Mouse (Mus musculus): Measurements from ENCODE around the gene Prdx2. TPM values are rescaled to one million over a fixed set of nuclear protein-coding genes. Genes with fewer than 3 reads are reported as not detected.

Gene Prdx2
- polyA plus RNA-seq (2012; ENCODE audit: insufficient read depth, low replicate concordance) = 68.6 and 73.1 TPM in 2 replicates

GRCm38 (mm10) chr8:84969241-84970134 is at the start of gene Prdx2, which contains the start of the genes Gm49661 and Rnaseh2a:
Gene Prdx2 (plus strand): TSS chr8:84969587.
Gene Gm49661 (minus strand): TSS chr8:84969433.
Gene Rnaseh2a (minus strand): TSS chr8:84969767.
- Histone ChIP-seq H3K27me3 (replicated peaks) (no peaks in the 10 kb centered on the region), H3K4me1 (peaks cover 90% of the 10 kb centered on the region), H3K36me3 (replicated peaks; ENCODE audit: low read length) (peaks cover 37% of the 10 kb centered on the region), H3K4me3 (replicated peaks) (peak within 1 kb of the TSS; percentile 93), H3K9me3 (no peaks in the 10 kb centered on the region)
- TF ChIP-seq FLI1 (IDR thresholded peaks at IDR 0.05; ENCODE audit: low read length) = no peak
- TF ChIP-seq GATA1 (IDR thresholded peaks at IDR 0.05; ENCODE audit: borderline replicate concordance, low read length) = no peak

GRCm38 (mm10) chr8:84921596-84921995 is 47.8 kb upstream of the Prdx2 start:
- Histone ChIP-seq H3K4me3 (replicated peaks) (no peak overlapping the region), H3K27me3 (replicated peaks) (peaks cover 38% of the 10 kb centered on the region), H3K36me3 (replicated peaks; ENCODE audit: low read length) (no peaks in the 10 kb centered on the region), H3K9me3 (no peaks in the 10 kb centered on the region), H3K4me1 (peaks cover 12% of the 10 kb centered on the region)
- TF ChIP-seq FLI1 (IDR thresholded peaks at IDR 0.05; ENCODE audit: low read length) (no peak), GATA1 (IDR thresholded peaks at IDR 0.05; ENCODE audit: borderline replicate concordance, low read length) (no peak)

- no peaks in the 10 kb centered on the region for H3K9me3 ChIP-seq
- TF ChIP-seq GATA1 (IDR thresholded peaks at IDR 0.05; ENCODE audit: borderline replicate concordance, low read length) = no peak
- TF ChIP-seq FLI1 (IDR thresholded peaks at IDR 0.05; ENCODE audit: low read length) = no peak
- no peaks in the 10 kb centered on the region for H3K36me3 ChIP-seq (replicated peaks; ENCODE audit: low read length)
- peaks cover 32% of the 10 kb centered on the region for H3K4me1 ChIP-seq
- no peak overlapping the region for H3K4me3 ChIP-seq (replicated peaks)
- H3K27me3 ChIP-seq (replicated peaks) = peaks cover 50% of the 10 kb centered on the region
Observed at GRCm38 (mm10) chr8:84925557-84925956, 43.8 kb upstream of the Prdx2 start.

- Histone ChIP-seq H3K9me3 (no peaks in the 10 kb centered on the region), H3K36me3 (replicated peaks; ENCODE audit: low read length) (no peaks in the 10 kb centered on the region), H3K4me1 (peaks cover 21% of the 10 kb centered on the region), H3K4me3 (replicated peaks) (no peak overlapping the region), H3K27me3 (replicated peaks) (peaks cover 63% of the 10 kb centered on the region)
- no peak for TF ChIP-seq GATA1 (IDR thresholded peaks at IDR 0.05; ENCODE audit: borderline replicate concordance, low read length)
- TF ChIP-seq FLI1 (IDR thresholded peaks at IDR 0.05; ENCODE audit: low read length) = no peak
Observed at GRCm38 (mm10) chr8:84927513-84927912, 41.9 kb upstream of the Prdx2 start.

GRCm38 (mm10) chr8:84928456-84929306 is 40.7 kb upstream of the Prdx2 start:
- TF ChIP-seq FLI1 (IDR thresholded peaks at IDR 0.05; ENCODE audit: low read length) = no peak
- TF ChIP-seq GATA1 (IDR thresholded peaks at IDR 0.05; ENCODE audit: borderline replicate concordance, low read length) = no peak
- Histone ChIP-seq H3K4me3 (replicated peaks) (peak overlapping the region; percentile 57), H3K27me3 (replicated peaks) (peaks cover 69% of the 10 kb centered on the region), H3K4me1 (peaks cover 21% of the 10 kb centered on the region), H3K9me3 (no peaks in the 10 kb centered on the region), H3K36me3 (replicated peaks; ENCODE audit: low read length) (no peaks in the 10 kb centered on the region)

GRCm38 (mm10) chr8:84930582-84930981 is 38.8 kb upstream of the Prdx2 start:
- Histone ChIP-seq H3K4me3 (replicated peaks) (no peak overlapping the region), H3K36me3 (replicated peaks; ENCODE audit: low read length) (no peaks in the 10 kb centered on the region), H3K4me1 (peaks cover 40% of the 10 kb centered on the region), H3K27me3 (replicated peaks) (peaks cover 75% of the 10 kb centered on the region), H3K9me3 (no peaks in the 10 kb centered on the region)
- TF ChIP-seq GATA1 (IDR thresholded peaks at IDR 0.05; ENCODE audit: borderline replicate concordance, low read length) (no peak), FLI1 (IDR thresholded peaks at IDR 0.05; ENCODE audit: low read length) (no peak)

- Histone ChIP-seq H3K9me3 (no peaks in the 10 kb centered on the region), H3K27me3 (replicated peaks) (peaks cover 88% of the 10 kb centered on the region), H3K4me3 (replicated peaks) (peak overlapping the region; percentile 34), H3K4me1 (peaks cover 51% of the 10 kb centered on the region), H3K36me3 (replicated peaks; ENCODE audit: low read length) (no peaks in the 10 kb centered on the region)
- no peak for TF ChIP-seq FLI1 (IDR thresholded peaks at IDR 0.05; ENCODE audit: low read length)
- no peak for TF ChIP-seq GATA1 (IDR thresholded peaks at IDR 0.05; ENCODE audit: borderline replicate concordance, low read length)
Observed at GRCm38 (mm10) chr8:84933767-84934559, 35.4 kb upstream of the Prdx2 start.

GRCm38 (mm10) chr8:84934860-84935259 is 34.5 kb upstream of the Prdx2 start:
- H3K9me3 ChIP-seq = no peaks in the 10 kb centered on the region
- TF ChIP-seq FLI1 (IDR thresholded peaks at IDR 0.05; ENCODE audit: low read length) = no peak
- H3K4me1 ChIP-seq = peaks cover 46% of the 10 kb centered on the region
- H3K4me3 ChIP-seq (replicated peaks) = no peak overlapping the region
- H3K36me3 ChIP-seq (replicated peaks; ENCODE audit: low read length) = no peaks in the 10 kb centered on the region
- H3K27me3 ChIP-seq (replicated peaks) = peaks cover 81% of the 10 kb centered on the region

- peaks cover 41% of the 10 kb centered on the region for H3K4me1 ChIP-seq
- TF ChIP-seq FLI1 (IDR thresholded peaks at IDR 0.05; ENCODE audit: low read length) = no peak
- TF ChIP-seq GATA1 (IDR thresholded peaks at IDR 0.05; ENCODE audit: borderline replicate concordance, low read length) = no peak
- H3K36me3 ChIP-seq (replicated peaks; ENCODE audit: low read length) = no peaks in the 10 kb centered on the region
- peaks cover 78% of the 10 kb centered on the region for H3K27me3 ChIP-seq (replicated peaks)
- peak overlapping the region; percentile 47 for H3K4me3 ChIP-seq (replicated peaks)
- H3K9me3 ChIP-seq = no peaks in the 10 kb centered on the region
Observed at GRCm38 (mm10) chr8:84935489-84935888, 33.9 kb upstream of the Prdx2 start.

Data from megakaryocyte, embryonic 14.5 days (primary cell).